Mouse (Mus musculus) cerebellum, adult 2 months (tissue): ENCODE measurements around the gene Man2a1. TPM values are rescaled to one million over a fixed set of nuclear protein-coding genes. Genes with fewer than 3 reads are reported as not detected.
A peak's percentile ranks its signal among the peaks of the same experiment; 100 is the strongest.

Experiments used
- DNase-seq, 2 experiments: peaks; one replicate each; pipeline ENCODE4 v3.0.0; 2021
- H3K27ac ChIP-seq: fragments of 200-500 bp; 2 replicates; pipeline ENCODE4 v1.5.1; 2012; ENCODE audit warnings: low read length, control low read depth, inconsistent platforms; ENCODE audit not compliant: insufficient read depth
- H3K27me3 ChIP-seq: fragments of 200-500 bp; 2 replicates; pipeline ENCODE4 v1.6.1; 2012; ENCODE audit warnings: inconsistent platforms, mild to moderate bottlenecking, low read length, moderate library complexity; ENCODE audit not compliant: control insufficient read depth, insufficient read depth
- H3K4me1 ChIP-seq: fragments of 200-500 bp; 2 replicates; pipeline ENCODE4 v1.6.1; 2011; ENCODE audit warnings: low read length; ENCODE audit not compliant: control insufficient read depth, insufficient read depth
- H3K4me3 ChIP-seq: fragments of 200-500 bp; replicated peaks from 2 replicates; pipeline ENCODE3; 2011; ENCODE audit warnings: mild to moderate bottlenecking, low read depth, low read length, control low read depth; ENCODE audit not compliant: insufficient read depth
- CTCF ChIP-seq: fragments of 200-500 bp; IDR thresholded peaks from 2 replicates; pipeline ENCODE4 v1.5.1; 2011; ENCODE audit warnings: low read depth, mild to moderate bottlenecking, control low read depth, low read length, moderate library complexity, borderline replicate concordance; ENCODE audit not compliant: insufficient read depth
- POLR2A ChIP-seq: fragments of 200-500 bp; IDR thresholded peaks from 2 replicates; pipeline ENCODE4 v1.6.1; 2011; ENCODE audit warnings: low read length, control low read depth, borderline replicate concordance; ENCODE audit not compliant: insufficient read depth
- WGBS: fragments of 180-500 bp; shearing (Covaris S2); methylation state at CpG from one replicate; pipeline ENCODE4 v1.1.7; 2018; 5-methylcytosine and 5-hydroxymethylcytosine counted together
- polyA plus RNA-seq: library from polyadenylated mRNA; depleted of rRNA; stranded (reverse); fragments of >200 nt; gene quantifications from 2 replicates; pipeline ENCODE4 v1.2.3, GENCODE M21; 2012; rRNA removed

Gene Man2a1
- polyA plus RNA-seq: 5.7 TPM in 2 replicates

DNA sequence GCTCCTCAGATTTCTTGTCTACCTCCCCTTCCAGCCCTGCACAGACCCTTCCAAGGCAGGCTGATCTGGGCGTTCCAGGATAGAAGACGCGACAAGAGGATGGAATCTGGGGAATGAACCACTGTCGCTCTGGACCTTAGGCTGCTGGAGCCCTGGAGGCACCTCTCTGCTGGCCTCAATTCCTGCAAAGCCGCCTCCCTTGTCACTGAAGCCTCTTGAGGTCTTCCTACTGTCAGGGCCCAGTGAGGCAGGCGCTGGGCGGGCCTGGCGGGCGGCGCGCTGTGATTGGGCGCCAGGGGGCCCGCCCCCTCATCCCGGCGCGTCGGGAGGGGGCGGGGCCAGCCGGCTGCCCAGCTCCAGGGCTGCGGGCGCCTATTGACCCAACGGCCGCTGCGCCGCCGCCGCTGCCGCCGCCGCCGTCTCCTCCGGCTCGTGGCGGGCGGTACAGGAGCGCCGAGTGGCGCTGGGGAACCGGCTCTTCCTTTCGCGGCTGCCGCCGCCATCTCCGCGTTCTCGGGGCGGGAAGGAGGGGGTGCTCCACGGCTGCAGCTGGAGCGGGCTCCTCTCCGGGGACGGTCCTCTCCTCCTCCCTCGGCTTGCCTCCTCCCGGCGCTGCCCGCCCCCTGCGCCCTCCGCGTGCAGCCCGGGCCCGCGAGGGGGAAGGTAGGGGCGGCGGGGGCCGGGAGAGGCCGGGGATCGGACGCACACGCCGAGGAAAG, at the start of gene Man2a1:
Gene Man2a1 (plus strand): TSS at position 365 of the 719 bp plus-strand sequence.
- peak; percentile 81; the same call in 1 of the 2 replicates for TF ChIP-seq POLR2A
- no peak for TF ChIP-seq CTCF
- Histone ChIP-seq H3K27ac (peak within 1 kb of the TSS; percentile 78), H3K4me3 (peak within 1 kb of the TSS; percentile 83), H3K27me3 (no peaks in the 10 kb centered on the region), H3K4me1 (no peaks in the 10 kb centered on the region)
- peak; percentile 87 to 90 for DNase-seq
- 2% methylated on average over 54 of the region's 69 CpGs for WGBS

DNA sequence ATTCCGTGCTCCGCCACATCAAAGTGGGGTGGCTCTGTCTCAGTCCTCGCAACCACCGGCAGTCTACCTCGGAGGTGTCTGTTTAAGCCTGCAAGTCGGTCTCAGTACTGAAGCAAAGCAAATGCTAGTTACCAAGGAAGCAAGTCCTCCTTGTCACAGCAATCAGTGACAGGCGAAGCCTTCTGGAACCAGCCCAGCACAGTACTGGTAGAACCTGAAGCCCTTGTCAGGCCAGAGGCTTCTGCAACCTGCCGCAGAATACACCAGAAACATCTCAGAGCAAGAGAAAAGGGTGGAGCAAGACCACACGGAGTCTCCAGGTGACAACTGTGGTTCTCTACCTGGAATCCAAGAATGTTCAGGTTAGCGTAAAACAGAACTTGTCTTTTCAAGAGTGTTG, 47.2 kb upstream of the Man2a1 start:
- no peaks in the 10 kb centered on the region; the same call in 1 of the 2 replicates for H3K4me1 ChIP-seq
- no peak for TF ChIP-seq POLR2A
- TF ChIP-seq CTCF: no peak
- DNase-seq: no peak
- H3K4me3 ChIP-seq: no peak overlapping the region
- H3K27ac ChIP-seq: no peak overlapping the region
- 93% methylated on average over 10 of the region's 10 CpGs for WGBS
- no peaks in the 10 kb centered on the region for H3K27me3 ChIP-seq

DNA sequence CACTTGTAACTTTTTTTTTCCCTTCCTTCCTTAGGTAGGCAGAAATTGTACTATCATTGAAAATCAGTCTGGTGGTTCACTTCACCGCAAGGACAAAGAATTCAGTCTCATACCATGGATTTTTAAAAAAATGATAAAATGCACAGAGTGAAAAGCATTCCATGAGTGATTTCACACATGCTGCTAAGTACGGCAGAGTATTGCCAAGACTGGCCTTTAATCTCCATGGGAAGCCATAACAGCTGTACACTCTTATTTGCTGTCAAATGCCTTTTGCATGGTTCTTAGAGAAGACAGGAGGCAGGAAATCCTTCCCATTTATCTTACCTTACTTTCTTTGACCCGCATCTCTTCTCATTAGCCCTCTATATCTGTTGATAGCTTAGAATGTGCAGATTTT, 45.6 kb upstream of the Man2a1 start:
- 65% methylated on average over 3 of the region's 3 CpGs for WGBS
- no peaks in the 10 kb centered on the region for H3K27me3 ChIP-seq
- no peak for TF ChIP-seq POLR2A
- TF ChIP-seq CTCF: no peak
- DNase-seq: no peak
- H3K27ac ChIP-seq: no peak overlapping the region
- H3K4me3 ChIP-seq: no peak overlapping the region
- no peaks in the 10 kb centered on the region; the same call in 1 of the 2 replicates for H3K4me1 ChIP-seq

DNA sequence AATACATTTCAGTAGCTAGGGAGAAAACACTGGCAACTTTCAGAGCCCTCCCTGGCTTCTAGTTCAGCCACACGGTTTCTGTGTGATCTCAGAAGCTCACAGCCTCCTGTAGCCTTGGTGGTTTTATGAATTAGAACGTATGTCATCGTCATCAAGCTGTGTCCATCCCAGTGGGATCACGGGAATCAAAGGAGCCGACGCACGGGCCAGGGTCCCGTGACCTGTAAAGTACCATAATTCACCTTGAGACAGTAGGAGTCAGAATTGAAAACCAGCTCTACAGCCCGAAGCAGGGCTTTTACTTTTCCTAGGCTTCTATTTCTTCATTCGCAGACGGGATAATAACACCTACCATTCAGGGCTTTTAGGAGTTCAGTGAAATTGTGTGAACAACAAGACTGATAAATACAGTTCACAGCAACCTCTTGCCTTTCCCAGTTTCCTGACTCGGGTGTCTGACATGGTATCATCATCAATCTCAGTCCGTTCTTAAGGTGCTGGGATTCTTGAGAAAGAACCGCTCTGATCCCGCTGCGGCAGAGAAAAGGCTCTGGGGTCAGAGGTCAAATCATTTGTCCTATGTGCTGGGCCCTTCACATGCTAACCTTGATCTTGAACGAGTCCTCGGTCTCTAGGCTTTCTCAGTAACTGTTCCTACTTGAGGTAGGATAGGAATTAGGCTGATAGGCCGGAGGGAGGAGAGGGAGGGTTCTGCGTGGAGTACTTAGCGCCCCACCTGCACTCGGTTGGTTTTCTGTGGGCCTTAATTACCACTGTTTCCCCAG, 43.7 kb upstream of the Man2a1 start:
- DNase-seq: no peak
- H3K27me3 ChIP-seq: no peaks in the 10 kb centered on the region
- 95% methylated on average over 22 of the region's 22 CpGs for WGBS
- no peak overlapping the region for H3K4me3 ChIP-seq
- H3K27ac ChIP-seq: no peak overlapping the region
- H3K4me1 ChIP-seq: no peaks in the 10 kb centered on the region
- no peak for TF ChIP-seq POLR2A
- no peak for TF ChIP-seq CTCF

DNA sequence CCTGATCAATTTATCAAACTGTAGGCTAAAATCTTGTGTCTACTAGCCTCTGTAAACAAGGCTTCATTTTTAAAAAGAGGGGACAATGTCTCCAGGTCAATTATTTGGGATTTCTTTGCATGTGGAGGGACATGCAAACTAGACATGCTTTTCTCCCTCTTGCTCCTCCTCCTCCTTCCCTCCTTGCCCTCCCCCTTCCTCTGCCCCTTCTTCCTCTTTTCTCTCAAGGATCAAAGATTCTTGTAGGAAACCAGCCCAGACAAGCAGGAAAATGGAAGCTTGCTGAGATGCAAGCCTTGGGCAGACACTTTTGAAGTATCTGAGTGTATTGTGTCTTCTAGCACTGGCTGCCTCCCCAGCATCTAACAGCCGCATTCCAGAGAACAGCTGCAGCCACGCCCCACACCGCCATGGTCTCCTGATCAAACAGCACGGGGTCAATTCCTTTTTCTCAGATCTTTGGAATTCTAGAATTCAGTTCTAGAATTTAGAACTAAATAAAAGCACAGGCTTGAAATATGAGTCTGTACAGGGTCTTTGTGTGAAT, 41.5 kb upstream of the Man2a1 start:
- Histone ChIP-seq H3K4me3 (no peak overlapping the region), H3K4me1 (no peaks in the 10 kb centered on the region), H3K27me3 (no peaks in the 10 kb centered on the region), H3K27ac (no peak overlapping the region)
- no peak for TF ChIP-seq POLR2A
- TF ChIP-seq CTCF: no peak
- 26% methylated on average over 4 of the region's 4 CpGs for WGBS
- DNase-seq: no peak

DNA sequence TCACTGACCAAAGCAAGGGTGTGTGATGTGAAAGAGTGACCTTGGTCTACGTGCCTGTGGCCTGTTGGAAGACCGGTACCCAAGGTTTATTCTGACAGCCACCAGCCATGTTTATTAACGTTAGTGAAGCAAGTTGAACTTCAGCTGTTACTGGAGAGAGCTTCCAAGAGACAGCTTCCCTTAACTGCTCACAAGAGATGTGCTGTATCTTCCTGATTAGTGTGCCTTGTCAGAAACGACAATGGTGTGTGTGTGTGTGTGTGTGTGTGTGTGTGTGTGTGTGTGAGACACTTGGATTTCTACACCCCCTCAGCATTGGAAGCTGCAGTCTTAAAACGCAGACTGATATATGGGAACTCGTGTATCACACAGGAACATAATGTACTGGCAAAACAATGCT, 34.1 kb upstream of the Man2a1 start:
- no peak for DNase-seq

DNA sequence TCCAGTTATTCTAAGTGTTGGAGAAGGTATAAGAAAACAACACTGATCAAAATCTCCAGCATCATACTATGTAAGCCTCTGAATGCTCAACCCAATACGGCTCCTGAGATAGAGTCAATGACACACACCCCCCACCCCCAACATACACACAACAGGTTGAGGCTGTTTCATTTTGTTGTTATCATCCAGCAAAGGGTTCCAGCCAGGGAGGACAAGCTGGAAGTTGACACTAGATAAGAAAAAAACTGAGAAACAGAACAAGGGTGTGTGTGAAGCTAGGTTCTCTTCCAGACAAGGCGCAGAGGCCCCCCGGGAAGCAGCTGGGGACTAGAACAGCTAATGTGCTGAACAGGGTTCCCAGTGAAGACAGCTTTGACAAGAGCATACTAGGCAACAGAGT, 33.0 kb upstream of the Man2a1 start:
- TF ChIP-seq CTCF: no peak
- no peak for TF ChIP-seq POLR2A
- Histone ChIP-seq H3K4me1 (no peaks in the 10 kb centered on the region), H3K4me3 (no peak overlapping the region), H3K27me3 (no peaks in the 10 kb centered on the region), H3K27ac (no peak overlapping the region)
- WGBS: 91% methylated on average over 3 of the region's 3 CpGs
- no peak for DNase-seq

More for the DNA sequence above, 34.1 kb upstream of the Man2a1 start:
- Histone ChIP-seq H3K4me1 (no peaks in the 10 kb centered on the region), H3K27ac (no peak overlapping the region), H3K27me3 (no peaks in the 10 kb centered on the region), H3K4me3 (no peak overlapping the region)
- 73% methylated on average over 6 of the region's 6 CpGs for WGBS
- no peak for TF ChIP-seq CTCF
- no peak for TF ChIP-seq POLR2A

DNA sequence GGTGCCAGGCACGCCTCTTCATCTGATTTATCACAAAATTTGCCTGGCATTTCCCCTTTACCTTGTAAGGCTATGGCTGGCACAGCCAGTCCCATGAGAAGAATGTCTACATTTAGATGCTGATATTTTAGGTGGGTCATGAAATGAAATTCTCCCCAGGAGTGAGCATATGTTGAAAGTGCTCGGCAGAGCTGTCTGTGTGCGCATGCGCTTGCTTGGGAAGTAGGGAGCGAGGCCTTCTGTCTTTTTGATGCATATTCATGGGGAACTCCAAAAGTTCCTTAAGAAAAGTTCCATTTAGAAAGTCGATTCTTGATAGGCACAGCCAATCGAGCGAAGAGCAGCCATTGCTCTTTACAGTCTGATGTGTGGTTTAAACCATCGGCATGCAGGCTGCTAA, 26.6 kb upstream of the Man2a1 start:
- TF ChIP-seq POLR2A: no peak
- no peak for TF ChIP-seq CTCF
- Histone ChIP-seq H3K4me1 (no peaks in the 10 kb centered on the region), H3K27ac (no peak overlapping the region), H3K4me3 (no peak overlapping the region), H3K27me3 (no peaks in the 10 kb centered on the region)
- WGBS: 72% methylated on average over 9 of the region's 9 CpGs
- DNase-seq: no peak
